Mouse (Mus musculus) induced T-regulatory cell, adult 2 months (primary cell): ENCODE measurements around the gene Tshz3.

Experiments used
- DNase-seq: peaks from one replicate; pipeline ENCODE4 v3.0.0-alpha.2; 2012; ENCODE audit warnings: low read depth

The Tshz3 gene

GRCm38 (mm10) chr7:36786713-36787421 lies 88.9 kb downstream of the Tshz3 start:
- no peak for DNase-seq

GRCm38 (mm10) chr7:36796392-36797187 lies 98.7 kb downstream of the Tshz3 start:
- no peak for DNase-seq
